Mouse (Mus musculus) subcutaneous adipose tissue, adult 2 months (tissue): Measurements from ENCODE around the gene Cxcr2. TPM values are rescaled to one million over a fixed set of nuclear protein-coding genes. Genes with fewer than 3 reads are reported as not detected.

Source experiments
- polyA plus RNA-seq: library from polyadenylated mRNA; depleted of rRNA; stranded (reverse); fragments of >200 nt; gene quantifications from 2 replicates; pipeline ENCODE4 v1.2.3, GENCODE M21; 2012; ENCODE audit warnings: low replicate concordance; rRNA removed

Gene Cxcr2
- 0.23 and 2.8 TPM in 2 replicates for polyA plus RNA-seq

GRCm38 (mm10) chr1:74153461-74154184, at the start of gene Cxcr2:
Gene Cxcr2 (plus strand): TSS chr1:74153989.

GRCm38 (mm10) chr1:74124021-74124981, 29.5 kb upstream of the Cxcr2 start, which contains the start of gene Tns1:
Gene Tns1 (minus strand): TSS chr1:74124449.

GRCm38 (mm10) chr1:74124991-74125552, 28.7 kb upstream of the Cxcr2 start, which contains the start of gene Rufy4:
Gene Rufy4 (plus strand): TSS chr1:74125541.

DNA sequence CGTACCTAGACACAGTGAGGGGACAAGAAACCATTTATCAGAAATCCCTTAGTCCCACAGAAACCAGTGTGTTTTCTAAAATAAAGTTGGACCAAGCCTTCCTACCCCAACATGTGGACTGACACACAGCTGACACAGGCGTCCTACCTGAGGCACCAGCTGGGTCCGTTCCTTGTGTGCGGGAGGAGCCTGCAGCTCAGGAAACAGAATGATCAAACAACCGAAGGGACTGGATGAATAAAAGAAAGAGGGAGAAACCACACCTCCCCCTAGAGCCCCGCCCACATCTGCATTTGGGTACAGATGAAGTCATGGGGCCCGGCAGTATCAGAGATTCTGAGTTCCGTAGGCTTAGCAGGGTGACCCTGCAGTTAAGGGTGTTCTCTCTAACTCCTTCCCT, 40.7 kb downstream of the Cxcr2 start, which contains the start of gene Cxcr1:
TSS of gene Cxcr1 (minus strand) at position 187 of the 400 bp plus-strand sequence.

Other genes with a start within 250 kb of the Cxcr2 start
- gene Tns1, start 29.5 kb upstream of the Cxcr2 start, polyA plus RNA-seq = 238 and 411 TPM in 2 replicates
- gene Rufy4, start 28.4 kb upstream of the Cxcr2 start, polyA plus RNA-seq = 0.99 and 4.1 TPM in 2 replicates
- not detected in 2 replicates for gene Cxcr1, start 40.6 kb downstream of the Cxcr2 start, polyA plus RNA-seq
- gene Arpc2, start 82.1 kb downstream of the Cxcr2 start, polyA plus RNA-seq = 130 and 154 TPM in 2 replicates
- gene Gpbar1, start 124.6 kb downstream of the Cxcr2 start, polyA plus RNA-seq = 0.29 and 1.5 TPM in 2 replicates
- gene Aamp, start 130.7 kb downstream of the Cxcr2 start, polyA plus RNA-seq = 174 and 184 TPM in 2 replicates
- 64.7 and 99.9 TPM in 2 replicates for gene Pnkd, start 130.9 kb downstream of the Cxcr2 start, polyA plus RNA-seq
- gene Tmbim1, start 151.6 kb downstream of the Cxcr2 start, polyA plus RNA-seq = 198 and 343 TPM in 2 replicates
- gene Catip, start 208.1 kb downstream of the Cxcr2 start, polyA plus RNA-seq = 2.1 and 2.8 TPM in 2 replicates
- gene Slc11a1, start 221.2 kb downstream of the Cxcr2 start, polyA plus RNA-seq = 67.9 and 69.7 TPM in 2 replicates
- 134 and 200 TPM in 2 replicates for gene Ctdsp1, start 237.5 kb downstream of the Cxcr2 start, polyA plus RNA-seq